Mouse (Mus musculus): ENCODE measurements at regions not wholly inside any gene's neighbourhood (a gene's known extent, or its start where the extent isn't known, plus 50 kb on each side); places are given as distances from the start of the nearest gene placed in this dataset.

- Histone ChIP-seq H3K4me3 (replicated peaks; ENCODE audit: low read length) (no peak overlapping the region), H3K9ac (no peak overlapping the region), H3K4me2 (replicated peaks) (no peak overlapping the region), H3K9me3 (ENCODE audit: control insufficient read depth, low read length) (no peaks in the 10 kb centered on the region), H3K27ac (no peak overlapping the region), H3K27me3 (ENCODE audit: control insufficient read depth, insufficient read depth, low read length) (no peaks in the 10 kb centered on the region), H3K36me3 (replicated peaks; ENCODE audit: control insufficient read depth, insufficient read depth) (no peaks in the 10 kb centered on the region), H3K4me1 (replicated peaks; ENCODE audit: control insufficient read depth, insufficient read depth, low read length) (no peaks in the 10 kb centered on the region)
- no peak for DNase-seq (ENCODE audit: low spot score)
- ATAC-seq (ENCODE audit: low FRiP score), result no peak
- WGBS, result 87% methylated on average over 2 of the region's 2 CpGs
Measured at GRCm38 (mm10) chr6:12140596-12140995, 233.0 kb downstream of the Phf14 start.

GRCm38 (mm10) chr6:12145216-12145615 is 237.6 kb downstream of the Phf14 start:
- ATAC-seq (ENCODE audit: low FRiP score), result no peak
- Histone ChIP-seq H3K9me3 (ENCODE audit: control insufficient read depth, low read length) (no peaks in the 10 kb centered on the region), H3K4me3 (replicated peaks; ENCODE audit: low read length) (no peak overlapping the region), H3K27me3 (ENCODE audit: control insufficient read depth, insufficient read depth, low read length) (no peaks in the 10 kb centered on the region), H3K9ac (no peak overlapping the region), H3K27ac (no peak overlapping the region), H3K4me1 (replicated peaks; ENCODE audit: control insufficient read depth, insufficient read depth, low read length) (no peaks in the 10 kb centered on the region), H3K4me2 (replicated peaks) (no peak overlapping the region), H3K36me3 (replicated peaks; ENCODE audit: control insufficient read depth, insufficient read depth) (no peaks in the 10 kb centered on the region)
- WGBS, result 42% methylated on average over 3 of the region's 3 CpGs
- no peak for DNase-seq (ENCODE audit: low spot score)

- H3K4me2 ChIP-seq (replicated peaks), result no peak overlapping the region
- H3K9ac ChIP-seq, result no peak overlapping the region
- no peak for ATAC-seq (ENCODE audit: low FRiP score)
- no peaks in the 10 kb centered on the region for H3K27me3 ChIP-seq (ENCODE audit: control insufficient read depth, insufficient read depth, low read length)
- DNase-seq (ENCODE audit: low spot score), result no peak
- no peak overlapping the region for H3K27ac ChIP-seq
- 50% methylated on average over 3 of the region's 3 CpGs for WGBS
- no peak overlapping the region for H3K4me3 ChIP-seq (replicated peaks; ENCODE audit: low read length)
- no peaks in the 10 kb centered on the region for H3K9me3 ChIP-seq (ENCODE audit: control insufficient read depth, low read length)
- H3K36me3 ChIP-seq (replicated peaks; ENCODE audit: control insufficient read depth, insufficient read depth), result no peaks in the 10 kb centered on the region
- H3K4me1 ChIP-seq (replicated peaks; ENCODE audit: control insufficient read depth, insufficient read depth, low read length), result no peaks in the 10 kb centered on the region
Measured at GRCm38 (mm10) chr6:12150613-12151333, 243.2 kb downstream of the Phf14 start.

GRCm38 (mm10) chr6:12163971-12164370 is 256.4 kb downstream of the Phf14 start:
- Histone ChIP-seq H3K27ac (no peak overlapping the region), H3K4me3 (replicated peaks; ENCODE audit: low read length) (no peak overlapping the region), H3K4me2 (replicated peaks) (no peak overlapping the region), H3K36me3 (replicated peaks; ENCODE audit: control insufficient read depth, insufficient read depth) (no peaks in the 10 kb centered on the region), H3K9ac (no peak overlapping the region), H3K9me3 (ENCODE audit: control insufficient read depth, low read length) (no peaks in the 10 kb centered on the region), H3K27me3 (ENCODE audit: control insufficient read depth, insufficient read depth, low read length) (no peaks in the 10 kb centered on the region), H3K4me1 (replicated peaks; ENCODE audit: control insufficient read depth, insufficient read depth, low read length) (no peaks in the 10 kb centered on the region)
- DNase-seq (ENCODE audit: low spot score) (no peak), ATAC-seq (ENCODE audit: low FRiP score) (no peak)
- 90% methylated on average over 1 of the region's 1 CpGs for WGBS

GRCm38 (mm10) chr6:12168533-12168932 is 260.9 kb downstream of the Phf14 start:
- Histone ChIP-seq H3K4me2 (replicated peaks) (no peak overlapping the region), H3K9ac (no peak overlapping the region), H3K9me3 (ENCODE audit: control insufficient read depth, low read length) (no peaks in the 10 kb centered on the region), H3K27me3 (ENCODE audit: control insufficient read depth, insufficient read depth, low read length) (no peaks in the 10 kb centered on the region), H3K36me3 (replicated peaks; ENCODE audit: control insufficient read depth, insufficient read depth) (no peaks in the 10 kb centered on the region), H3K4me3 (replicated peaks; ENCODE audit: low read length) (no peak overlapping the region), H3K27ac (no peak overlapping the region), H3K4me1 (replicated peaks; ENCODE audit: control insufficient read depth, insufficient read depth, low read length) (no peaks in the 10 kb centered on the region)
- ATAC-seq (ENCODE audit: low FRiP score), result no peak
- no peak for DNase-seq (ENCODE audit: low spot score)
- 92% methylated on average over 1 of the region's 1 CpGs for WGBS

- no peak for ATAC-seq (ENCODE audit: low FRiP score)
- no peak overlapping the region for H3K4me2 ChIP-seq (replicated peaks)
- DNase-seq (ENCODE audit: low spot score), result no peak
- H3K9ac ChIP-seq, result no peak overlapping the region
- no peaks in the 10 kb centered on the region for H3K4me1 ChIP-seq (replicated peaks; ENCODE audit: control insufficient read depth, insufficient read depth, low read length)
- 0 out of 2 replicates have a peak, but pooled peaks cover 4% of the 10 kb centered on the region for H3K9me3 ChIP-seq (ENCODE audit: control insufficient read depth, low read length)
- no peaks in the 10 kb centered on the region for H3K36me3 ChIP-seq (replicated peaks; ENCODE audit: control insufficient read depth, insufficient read depth)
- H3K27me3 ChIP-seq (ENCODE audit: control insufficient read depth, insufficient read depth, low read length), result no peaks in the 10 kb centered on the region
- 75% methylated on average over 7 of the region's 7 CpGs for WGBS
- no peak overlapping the region for H3K27ac ChIP-seq
- no peak overlapping the region for H3K4me3 ChIP-seq (replicated peaks; ENCODE audit: low read length)
Measured at GRCm38 (mm10) chr6:12169431-12169830, 261.8 kb downstream of the Phf14 start.

GRCm38 (mm10) chr6:12170722-12171121 is 263.1 kb downstream of the Phf14 start:
- ATAC-seq (ENCODE audit: low FRiP score), result no peak

GRCm38 (mm10) chr6:12171189-12171588 is 263.6 kb downstream of the Phf14 start:
- ATAC-seq (ENCODE audit: low FRiP score) (no peak), DNase-seq (ENCODE audit: low spot score) (no peak)
- H3K9me3 ChIP-seq (ENCODE audit: control insufficient read depth, low read length), result 0 out of 2 replicates have a peak, but pooled peaks cover 4% of the 10 kb centered on the region
- no peak overlapping the region for H3K4me2 ChIP-seq (replicated peaks)
- 92% methylated on average over 2 of the region's 2 CpGs for WGBS
- no peaks in the 10 kb centered on the region for H3K4me1 ChIP-seq (replicated peaks; ENCODE audit: control insufficient read depth, insufficient read depth, low read length)
- H3K4me3 ChIP-seq (replicated peaks; ENCODE audit: low read length), result no peak overlapping the region
- no peaks in the 10 kb centered on the region for H3K36me3 ChIP-seq (replicated peaks; ENCODE audit: control insufficient read depth, insufficient read depth)
- H3K9ac ChIP-seq, result no peak overlapping the region
- no peaks in the 10 kb centered on the region for H3K27me3 ChIP-seq (ENCODE audit: control insufficient read depth, insufficient read depth, low read length)
- no peak overlapping the region for H3K27ac ChIP-seq

More at GRCm38 (mm10) chr6:12170722-12171121, 263.1 kb downstream of the Phf14 start:
- no peaks in the 10 kb centered on the region for H3K27me3 ChIP-seq (ENCODE audit: control insufficient read depth, insufficient read depth, low read length)
- WGBS, result 97% methylated on average over 4 of the region's 4 CpGs
- no peaks in the 10 kb centered on the region for H3K4me1 ChIP-seq (replicated peaks; ENCODE audit: control insufficient read depth, insufficient read depth, low read length)
- no peak overlapping the region for H3K4me3 ChIP-seq (replicated peaks; ENCODE audit: low read length)
- no peaks in the 10 kb centered on the region for H3K36me3 ChIP-seq (replicated peaks; ENCODE audit: control insufficient read depth, insufficient read depth)
- no peak overlapping the region for H3K9ac ChIP-seq
- H3K9me3 ChIP-seq (ENCODE audit: control insufficient read depth, low read length), result 0 out of 2 replicates have a peak, but pooled peaks cover 4% of the 10 kb centered on the region
- no peak for DNase-seq (ENCODE audit: low spot score)
- H3K4me2 ChIP-seq (replicated peaks), result no peak overlapping the region
- H3K27ac ChIP-seq, result no peak overlapping the region

GRCm38 (mm10) chr6:12177996-12178395 is 270.4 kb downstream of the Phf14 start:
- Histone ChIP-seq H3K27me3 (ENCODE audit: control insufficient read depth, insufficient read depth, low read length) (no peaks in the 10 kb centered on the region), H3K4me1 (replicated peaks; ENCODE audit: control insufficient read depth, insufficient read depth, low read length) (no peaks in the 10 kb centered on the region), H3K27ac (no peak overlapping the region), H3K36me3 (replicated peaks; ENCODE audit: control insufficient read depth, insufficient read depth) (no peaks in the 10 kb centered on the region), H3K4me3 (replicated peaks; ENCODE audit: low read length) (no peak overlapping the region), H3K9ac (no peak overlapping the region), H3K9me3 (ENCODE audit: control insufficient read depth, low read length) (0 out of 2 replicates have a peak, but pooled peaks cover 4% of the 10 kb centered on the region), H3K4me2 (replicated peaks) (no peak overlapping the region)
- DNase-seq (ENCODE audit: low spot score), result no peak
- no peak for ATAC-seq (ENCODE audit: low FRiP score)

- Histone ChIP-seq H3K9me3 (ENCODE audit: control insufficient read depth, low read length) (no peaks in the 10 kb centered on the region), H3K9ac (no peak overlapping the region), H3K27ac (no peak overlapping the region), H3K36me3 (replicated peaks; ENCODE audit: control insufficient read depth, insufficient read depth) (no peaks in the 10 kb centered on the region), H3K4me2 (replicated peaks) (no peak overlapping the region), H3K4me3 (replicated peaks; ENCODE audit: low read length) (no peak overlapping the region), H3K4me1 (replicated peaks; ENCODE audit: control insufficient read depth, insufficient read depth, low read length) (no peaks in the 10 kb centered on the region), H3K27me3 (ENCODE audit: control insufficient read depth, insufficient read depth, low read length) (no peaks in the 10 kb centered on the region)
- no peak for ATAC-seq (ENCODE audit: low FRiP score)
- no peak for DNase-seq (ENCODE audit: low spot score)
- 98% methylated on average over 3 of the region's 3 CpGs for WGBS
Measured at GRCm38 (mm10) chr6:12180951-12181350, 273.3 kb downstream of the Phf14 start.
